Mouse (Mus musculus) embryo, embryonic 10 days (tissue): ENCODE results near the gene Det1.

ENCODE experiments used
- DNase-seq: peaks from one replicate; pipeline ENCODE4 v3.0.0-alpha.2; 2015; ENCODE audit warnings: low spot score

The Det1 gene

GRCm38 (mm10) chr7:78782639-78783581 lies 64.2 kb downstream of the Det1 start, which contains the start of the genes Mrps11 and Mrpl46:
Mrps11 (plus strand) TSS chr7:78783119.
Mrpl46 (minus strand) TSS chr7:78783531.
- DNase-seq, result peak; percentile 91

GRCm38 (mm10) chr7:78778741-78779140 lies 68.3 kb downstream of the Det1 start:
- no peak for DNase-seq
